Mouse (Mus musculus) embryonic facial prominence, embryonic 15.5 days (tissue): ENCODE results near the gene Rab22a. TPM values are rescaled to one million over a fixed set of nuclear protein-coding genes. Genes with fewer than 3 reads are reported as not detected.
"Not testable (repeated sequence)": the region's sequence is repeated elsewhere in the genome, so short reads cannot be mapped to it uniquely, and the experiment has no call there.

Experiments used
- ATAC-seq: fragments of 200-750 bp; cut with Nextera tagmentation; 2 replicates; pipeline ENCODE4 v1.8.0; 2017; ENCODE audit warnings: low read depth, moderate TSS enrichment; ENCODE audit not compliant: insufficient number of reproducible peaks, low FRiP score, low TSS enrichment
- H3K27ac ChIP-seq: fragments of 300-500 bp; sonication (generic); replicated peaks from 2 replicates; pipeline ENCODE4 v1.5.1; 2015; ENCODE audit warnings: mild to moderate bottlenecking, inconsistent platforms
- H3K27me3 ChIP-seq: fragments of 300-500 bp; sonication (generic); 2 replicates; pipeline ENCODE4 v1.6.1; 2015; ENCODE audit warnings: inconsistent platforms
- H3K36me3 ChIP-seq: fragments of 300-500 bp; sonication (generic); 2 replicates; pipeline ENCODE4 v1.6.1; 2015; ENCODE audit warnings: mild to moderate bottlenecking, inconsistent platforms
- H3K4me1 ChIP-seq: fragments of 300-500 bp; sonication (generic); 2 replicates; pipeline ENCODE4 v1.6.1; 2015; ENCODE audit warnings: inconsistent platforms
- H3K4me2 ChIP-seq: fragments of 300-500 bp; sonication (generic); replicated peaks from 2 replicates; pipeline ENCODE4 v1.6.1; 2015; ENCODE audit warnings: mild to moderate bottlenecking, inconsistent platforms
- H3K4me3 ChIP-seq: fragments of 300-500 bp; sonication (generic); replicated peaks from 2 replicates; pipeline ENCODE4 v1.5.1; 2015; ENCODE audit warnings: mild to moderate bottlenecking, inconsistent platforms
- H3K9ac ChIP-seq: fragments of 300-500 bp; sonication (generic); 2 replicates; pipeline ENCODE4 v1.6.1; 2015; ENCODE audit warnings: inconsistent platforms
- H3K9me3 ChIP-seq: fragments of 300-500 bp; sonication (generic); replicated peaks from 2 replicates; pipeline ENCODE4 v1.6.1; 2016; ENCODE audit warnings: inconsistent platforms
- WGBS: fragments of 180-500 bp; shearing (Covaris S2); methylation state at CpG from one replicate; pipeline ENCODE4 v1.1.7; 2015; 5-methylcytosine and 5-hydroxymethylcytosine counted together
- polyA plus RNA-seq: library from polyadenylated mRNA; unstranded; fragments of >200 nt; fragmentation: Nextera tagmentation; extraction: Ambion mirVana; gene quantifications from 2 replicates; pipeline ENCODE4 v1.2.1, GENCODE M21; 2015

The Rab22a gene
- polyA plus RNA-seq, 1 experiment from 2014 or later = 40.9 TPM

DNA sequence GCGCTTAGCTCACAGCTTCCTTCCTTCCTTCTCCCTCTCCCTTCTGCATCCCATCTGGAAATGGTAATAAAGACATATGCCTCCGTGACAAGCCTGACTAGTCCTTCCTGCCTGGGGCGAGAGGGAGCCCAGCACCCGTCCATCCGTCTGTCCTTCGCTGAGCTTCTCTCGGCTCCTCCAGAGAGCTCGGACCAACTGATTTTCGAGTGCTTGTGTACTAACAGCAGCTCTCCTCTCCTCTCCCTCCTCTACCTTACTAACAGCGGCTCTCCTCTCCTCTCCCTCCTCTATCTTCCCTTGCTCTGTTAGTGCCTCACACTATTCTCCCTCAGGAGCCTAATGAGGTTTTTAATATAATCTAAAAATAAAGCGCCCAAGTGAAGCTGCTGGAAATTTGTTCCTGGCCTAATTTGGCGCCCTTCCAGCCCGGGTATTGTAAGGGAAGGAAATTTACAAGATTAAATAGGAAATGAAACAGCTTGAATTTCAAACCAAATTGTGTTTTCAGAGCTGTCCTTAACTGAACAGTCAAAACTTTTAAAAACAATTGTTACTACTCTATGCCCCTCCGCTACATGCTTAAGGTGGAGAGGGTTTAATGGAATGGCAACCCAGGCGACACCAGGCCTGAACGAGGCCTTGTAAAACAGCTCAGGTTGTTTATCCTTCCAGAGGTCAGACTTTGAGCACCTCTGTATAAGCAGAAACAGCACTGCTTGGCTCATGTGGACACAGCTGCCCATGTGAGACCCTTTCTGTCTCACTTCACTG is 42.7 kb downstream of the Rab22a start:
- H3K9me3 ChIP-seq = no peaks in the 10 kb centered on the region
- H3K4me3 ChIP-seq = no peak overlapping the region
- peaks cover 2% of the 10 kb centered on the region; the same call in 1 of the 2 replicates for H3K4me1 ChIP-seq
- no peaks in the 10 kb centered on the region for H3K27me3 ChIP-seq
- no peak overlapping the region for H3K9ac ChIP-seq
- no peak for ATAC-seq
- peak overlapping the region; percentile 39; the same call in 1 of the 2 replicates for H3K27ac ChIP-seq
- no peak overlapping the region for H3K4me2 ChIP-seq
- H3K36me3 ChIP-seq = peaks cover 62% of the 10 kb centered on the region
- 58% methylated on average over 16 of the region's 16 CpGs for WGBS

- Histone ChIP-seq H3K4me1 (peaks cover 2% of the 10 kb centered on the region; the same call in 1 of the 2 replicates), H3K27me3 (no peaks in the 10 kb centered on the region), H3K36me3 (peaks cover 62% of the 10 kb centered on the region), H3K9ac (no peak overlapping the region), H3K4me3 (no peak overlapping the region), H3K9me3 (no peaks in the 10 kb centered on the region), H3K4me2 (no peak overlapping the region), H3K27ac (no peak overlapping the region; the same call in 1 of the 2 replicates)
- 89% methylated on average over 12 of the region's 12 CpGs for WGBS
- ATAC-seq = no peak
Measured at GRCm38 (mm10) chr2:173702867-173703237, 43.3 kb downstream of the Rab22a start.

GRCm38 (mm10) chr2:173705827-173706551 is 46.4 kb downstream of the Rab22a start:
- H3K9ac ChIP-seq = no peak overlapping the region
- WGBS = 77% methylated on average over 15 of the region's 15 CpGs
- ATAC-seq = no peak
- no peak overlapping the region for H3K27ac ChIP-seq
- H3K4me1 ChIP-seq = peaks cover 2% of the 10 kb centered on the region; the same call in 1 of the 2 replicates
- peaks cover 44% of the 10 kb centered on the region for H3K36me3 ChIP-seq
- no peaks in the 10 kb centered on the region for H3K9me3 ChIP-seq
- no peaks in the 10 kb centered on the region for H3K27me3 ChIP-seq
- no peak overlapping the region for H3K4me3 ChIP-seq
- no peak overlapping the region for H3K4me2 ChIP-seq

GRCm38 (mm10) chr2:173707626-173708025 is 48.1 kb downstream of the Rab22a start:
- ATAC-seq, H3K4me3 ChIP-seq, H3K27me3 ChIP-seq, H3K4me1 ChIP-seq, H3K4me2 ChIP-seq, H3K9ac ChIP-seq, H3K9me3 ChIP-seq, H3K27ac ChIP-seq: not testable (repeated sequence)
- H3K36me3 ChIP-seq = peaks cover 33% of the 10 kb centered on the region

DNA sequence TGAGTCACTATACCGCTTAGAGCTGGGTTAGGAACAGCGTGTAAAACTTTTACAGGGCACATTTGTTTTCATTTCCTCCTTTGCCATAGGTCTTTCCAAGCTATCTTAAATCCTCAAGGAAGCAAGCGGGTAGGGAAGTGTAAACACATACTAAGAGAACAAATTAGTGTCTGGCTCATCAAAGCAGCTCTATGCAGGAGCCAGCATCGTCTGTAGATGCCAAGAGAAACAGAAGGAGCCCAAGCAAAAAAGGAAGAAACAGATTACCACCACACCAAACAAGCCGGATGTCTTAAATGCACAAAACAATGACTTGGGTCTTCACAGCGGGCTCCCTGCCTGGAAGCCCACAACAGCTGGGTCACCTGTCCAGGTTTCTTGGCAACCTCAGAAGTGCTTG is 50.6 kb downstream of the Rab22a start:
- Histone ChIP-seq H3K4me1 (no peaks in the 10 kb centered on the region), H3K4me2 (no peak overlapping the region), H3K27ac (no peak overlapping the region), H3K9me3 (no peaks in the 10 kb centered on the region), H3K4me3 (no peak overlapping the region), H3K36me3 (peaks cover 16% of the 10 kb centered on the region), H3K27me3 (no peaks in the 10 kb centered on the region), H3K9ac (no peak overlapping the region)
- no peak for ATAC-seq
- WGBS = 73% methylated on average over 6 of the region's 6 CpGs

- H3K36me3 ChIP-seq = peaks cover 10% of the 10 kb centered on the region
- no peaks in the 10 kb centered on the region for H3K9me3 ChIP-seq
- no peaks in the 10 kb centered on the region for H3K4me1 ChIP-seq
- H3K27me3 ChIP-seq = no peaks in the 10 kb centered on the region
- H3K27ac ChIP-seq = no peak overlapping the region
- no peak for ATAC-seq
- no peak overlapping the region for H3K4me2 ChIP-seq
- no peak overlapping the region for H3K4me3 ChIP-seq
- 55% methylated on average over 10 of the region's 10 CpGs for WGBS
- no peak overlapping the region for H3K9ac ChIP-seq
Measured at GRCm38 (mm10) chr2:173712656-173713055, 53.1 kb downstream of the Rab22a start.

GRCm38 (mm10) chr2:173713241-173713640 is 53.7 kb downstream of the Rab22a start:
- no peak for ATAC-seq
- no peak overlapping the region for H3K27ac ChIP-seq
- no peaks in the 10 kb centered on the region for H3K4me1 ChIP-seq
- H3K9me3 ChIP-seq = no peaks in the 10 kb centered on the region
- WGBS = 73% methylated on average over 4 of the region's 4 CpGs
- H3K4me3 ChIP-seq = no peak overlapping the region
- H3K9ac ChIP-seq = no peak overlapping the region
- H3K27me3 ChIP-seq = no peaks in the 10 kb centered on the region
- H3K4me2 ChIP-seq = no peak overlapping the region
- H3K36me3 ChIP-seq = peaks cover 4% of the 10 kb centered on the region; the same call in 1 of the 2 replicates

DNA sequence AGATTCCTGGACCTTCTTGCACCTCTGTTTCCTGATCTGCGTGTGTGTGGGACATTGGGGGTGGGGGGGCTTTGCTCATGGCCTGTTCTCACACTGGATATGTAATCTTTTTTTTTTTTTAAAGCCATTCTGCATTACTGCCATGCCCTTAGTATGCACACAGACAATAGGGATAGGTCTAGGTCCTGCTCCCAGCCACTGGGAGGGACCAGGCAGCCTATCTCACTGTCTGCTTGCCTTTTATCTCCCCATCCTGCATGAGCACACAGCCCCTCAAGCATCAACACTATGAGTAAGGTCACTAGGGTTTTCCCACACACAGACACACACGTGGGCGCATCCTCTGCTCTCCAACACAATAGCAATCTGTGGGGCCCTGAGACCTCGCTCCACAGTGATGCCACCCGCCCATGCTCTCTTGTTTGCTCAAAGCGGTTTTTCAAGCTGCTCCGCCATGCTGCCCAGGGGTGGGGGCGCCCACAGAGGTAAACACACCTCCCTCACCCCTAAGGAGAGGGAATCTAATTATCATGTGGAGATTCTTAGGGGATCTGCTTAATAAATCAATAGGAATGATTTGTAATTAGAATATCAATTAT is 55.2 kb downstream of the Rab22a start:
- no peak for ATAC-seq
- Histone ChIP-seq H3K4me1 (no peaks in the 10 kb centered on the region), H3K27ac (no peak overlapping the region), H3K9ac (no peak overlapping the region), H3K36me3 (no peaks in the 10 kb centered on the region), H3K4me3 (no peak overlapping the region), H3K27me3 (no peaks in the 10 kb centered on the region), H3K4me2 (no peak overlapping the region), H3K9me3 (no peaks in the 10 kb centered on the region)
- 57% methylated on average over 8 of the region's 8 CpGs for WGBS

DNA sequence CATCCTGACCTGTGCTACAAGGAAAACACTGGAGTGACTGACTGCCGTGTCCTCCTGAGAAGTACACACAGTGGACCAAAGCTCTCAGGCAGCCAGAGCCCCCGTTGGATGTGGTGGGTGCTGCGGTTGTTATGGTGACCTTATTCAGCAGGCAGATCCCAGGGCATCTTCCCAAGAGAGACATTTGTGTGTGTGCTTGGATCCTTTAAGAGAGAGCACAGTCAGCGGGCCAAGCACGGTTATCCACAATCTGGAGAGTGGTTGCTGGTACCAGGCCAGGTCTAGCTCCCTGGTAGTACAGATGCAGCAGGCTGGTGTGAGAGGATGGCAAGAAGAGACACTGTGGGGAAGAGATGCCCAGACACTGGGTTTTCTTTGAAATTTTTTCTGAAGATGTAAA is 57.4 kb downstream of the Rab22a start:
- Histone ChIP-seq H3K4me1 (no peaks in the 10 kb centered on the region), H3K4me3 (no peak overlapping the region), H3K36me3 (no peaks in the 10 kb centered on the region), H3K27me3 (no peaks in the 10 kb centered on the region), H3K9me3 (no peaks in the 10 kb centered on the region), H3K9ac (no peak overlapping the region), H3K27ac (no peak overlapping the region), H3K4me2 (no peak overlapping the region)
- no peak for ATAC-seq
- 91% methylated on average over 5 of the region's 5 CpGs for WGBS

- H3K36me3 ChIP-seq, H3K4me1 ChIP-seq, H3K9ac ChIP-seq, H3K27me3 ChIP-seq, ATAC-seq, H3K9me3 ChIP-seq, H3K27ac ChIP-seq, H3K4me3 ChIP-seq, H3K4me2 ChIP-seq: not testable (repeated sequence)
- 82% methylated on average over 6 of the region's 7 CpGs for WGBS
Measured at GRCm38 (mm10) chr2:173719115-173719514, 59.6 kb downstream of the Rab22a start, which contains the start of gene 1700010B08Rik. Gene 1700010B08Rik, plus strand, starts transcription at chr2:173719415.

- H3K9me3 ChIP-seq = no peaks in the 10 kb centered on the region
- H3K27me3 ChIP-seq = no peaks in the 10 kb centered on the region
- no peak overlapping the region for H3K4me3 ChIP-seq
- WGBS = 70% methylated on average over 11 of the region's 11 CpGs
- no peak overlapping the region for H3K4me2 ChIP-seq
- H3K27ac ChIP-seq = no peak overlapping the region
- H3K4me1 ChIP-seq = peaks cover 5% of the 10 kb centered on the region; the same call in 1 of the 2 replicates
- no peaks in the 10 kb centered on the region for H3K36me3 ChIP-seq
- ATAC-seq = no peak
- H3K9ac ChIP-seq = no peak overlapping the region
Measured at GRCm38 (mm10) chr2:173722251-173722857, 62.8 kb downstream of the Rab22a start.
